Mouse (Mus musculus) neural tube, embryonic 10.5 days (tissue): Measurements from ENCODE around the gene Calr3.

Source experiments
- DNase-seq: peaks from one replicate; pipeline ENCODE4 v3.0.0-alpha.2; 2017; ENCODE audit warnings: low spot score; ENCODE audit errors: extremely low spot score

The Calr3 gene

DNA sequence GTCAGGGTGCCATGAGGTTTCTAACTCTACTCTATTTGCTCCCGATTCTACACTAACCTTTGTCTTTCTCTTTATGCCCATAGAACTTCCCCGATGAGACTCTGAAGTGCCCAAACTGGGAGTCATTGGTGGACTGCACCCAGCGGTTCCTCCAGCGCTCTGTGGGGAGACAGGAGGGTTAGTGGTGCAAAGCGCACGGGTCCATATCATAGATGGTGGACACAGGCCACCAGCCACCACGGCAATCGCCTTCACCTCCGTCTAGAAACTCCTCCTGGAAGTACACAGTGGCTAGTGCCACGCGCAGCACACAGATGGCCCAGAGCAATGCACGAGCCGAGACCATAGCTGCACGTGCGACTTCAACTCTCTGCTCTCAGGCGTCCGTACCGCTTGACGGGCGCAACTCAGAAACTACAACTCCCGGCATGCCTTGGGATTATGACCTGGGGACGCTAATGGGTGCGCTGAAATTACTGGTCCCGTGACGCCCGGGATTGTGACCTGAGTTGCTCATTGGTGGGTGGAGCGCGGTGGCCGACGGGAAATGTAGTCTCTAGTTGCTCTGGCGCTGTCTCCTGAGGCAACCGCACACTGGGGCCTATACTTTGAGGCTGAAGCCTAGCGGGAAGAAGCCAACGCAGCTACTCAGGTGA is at the start of gene Calr3, which contains the start of gene 1700030K09Rik:
Gene Calr3, minus strand, starts transcription at position 533 of the 656 bp plus-strand sequence.
Gene 1700030K09Rik, plus strand, starts transcription at position 543 of the 656 bp plus-strand sequence.
- DNase-seq, result peak; percentile 96

DNA sequence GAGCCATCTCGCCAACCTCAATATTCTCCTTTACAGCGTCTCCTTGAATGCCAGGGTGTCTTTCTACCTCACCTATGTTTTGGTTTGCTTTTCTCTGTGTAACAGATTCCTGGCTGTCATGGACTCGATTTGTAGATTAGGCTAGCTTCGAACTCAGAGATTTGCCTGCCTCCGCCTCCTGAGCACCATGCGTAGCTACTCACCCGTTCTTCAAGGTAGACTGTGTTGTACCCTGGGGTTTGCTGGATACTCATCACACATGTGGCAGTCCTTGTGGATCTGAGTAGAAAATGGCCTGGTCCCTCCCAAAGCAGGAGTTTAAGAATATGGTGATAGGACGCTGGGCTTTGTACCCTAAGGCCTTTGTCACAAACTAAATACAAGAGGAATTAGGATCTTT is 49.7 kb upstream of the Calr3 start:
- no peak for DNase-seq

GRCm38 (mm10) chr8:72492622-72493081 is 49.0 kb upstream of the Calr3 start:
- peak; percentile 99 for DNase-seq

GRCm38 (mm10) chr8:72491680-72492621 is 48.3 kb upstream of the Calr3 start, which contains the start of gene Slc35e1:
Gene Slc35e1 (minus strand): TSS chr8:72492614.
- DNase-seq, result peak; percentile 45

DNA sequence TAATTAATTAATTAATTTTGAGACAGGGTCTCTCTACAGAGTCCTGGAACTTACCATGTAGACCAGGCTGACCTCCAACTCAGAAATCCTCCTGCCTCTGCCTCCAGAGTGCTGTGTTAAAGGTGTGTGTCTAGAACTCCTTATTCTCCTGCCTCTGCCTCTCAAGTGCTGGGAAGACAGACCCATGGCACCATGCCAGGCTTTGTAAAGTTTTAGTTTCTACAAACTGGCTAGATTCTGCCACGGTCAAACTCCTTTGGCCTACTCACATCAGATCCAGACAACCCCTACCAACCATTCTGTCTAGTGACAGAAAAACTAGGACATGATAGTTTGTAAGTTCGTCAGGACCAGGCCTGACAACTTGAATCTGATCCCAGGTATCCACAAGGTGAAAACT is 47.3 kb upstream of the Calr3 start:
- no peak for DNase-seq

DNA sequence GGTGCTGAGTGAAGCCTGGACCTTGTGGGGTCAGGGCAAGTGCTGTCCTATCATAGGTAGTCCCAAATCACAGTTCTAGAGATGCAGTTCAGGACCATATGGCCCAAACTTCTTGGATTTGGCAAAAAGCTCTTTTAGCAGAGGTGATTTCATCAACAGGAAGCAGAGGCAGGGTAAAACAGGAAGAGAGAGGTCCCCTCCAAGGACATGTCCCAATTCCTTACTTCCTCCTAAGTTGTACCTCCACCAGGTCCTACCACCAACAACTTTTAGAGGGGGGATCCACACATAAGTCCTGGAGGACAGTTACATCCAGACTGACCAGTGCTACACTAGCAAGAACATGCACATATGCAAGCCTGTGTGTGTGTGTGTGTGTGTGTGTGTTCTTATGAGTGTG is 43.3 kb upstream of the Calr3 start:
- DNase-seq, result no peak

DNA sequence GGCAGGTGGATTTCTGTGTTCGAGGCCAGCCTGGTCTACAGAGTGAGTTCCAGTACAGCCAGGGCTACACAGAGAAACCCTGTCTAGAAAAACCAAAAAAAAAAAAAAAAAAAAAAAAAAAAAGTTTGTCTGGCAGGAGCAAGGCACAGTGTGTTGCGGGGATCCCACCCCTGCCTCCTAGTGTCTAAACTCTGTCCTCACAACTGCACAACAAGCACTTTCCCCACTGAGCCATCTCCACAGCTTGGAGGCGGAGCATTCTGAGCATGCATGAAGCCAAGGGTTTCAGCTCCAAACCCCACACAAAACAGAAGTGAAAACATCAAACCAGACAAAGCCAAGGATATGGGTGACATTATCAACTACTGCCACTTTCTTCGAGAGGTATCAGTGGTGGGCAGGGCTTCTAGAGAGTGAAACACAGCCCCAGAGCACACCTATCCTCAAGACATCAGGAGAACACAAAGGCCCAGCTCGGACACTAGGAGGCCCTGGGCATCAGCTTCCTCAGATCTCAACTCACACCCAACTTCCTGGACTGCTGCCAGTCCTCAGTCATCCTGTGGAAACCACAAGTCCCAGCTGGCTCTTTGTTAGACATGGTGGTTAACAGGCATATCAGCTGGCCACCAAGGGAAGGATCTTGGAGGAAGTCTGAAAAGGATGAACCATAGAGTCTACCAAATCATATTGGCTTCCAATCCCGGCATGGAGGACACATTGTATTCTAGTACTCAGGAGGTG is 42.0 kb upstream of the Calr3 start:
- no peak for DNase-seq

DNA sequence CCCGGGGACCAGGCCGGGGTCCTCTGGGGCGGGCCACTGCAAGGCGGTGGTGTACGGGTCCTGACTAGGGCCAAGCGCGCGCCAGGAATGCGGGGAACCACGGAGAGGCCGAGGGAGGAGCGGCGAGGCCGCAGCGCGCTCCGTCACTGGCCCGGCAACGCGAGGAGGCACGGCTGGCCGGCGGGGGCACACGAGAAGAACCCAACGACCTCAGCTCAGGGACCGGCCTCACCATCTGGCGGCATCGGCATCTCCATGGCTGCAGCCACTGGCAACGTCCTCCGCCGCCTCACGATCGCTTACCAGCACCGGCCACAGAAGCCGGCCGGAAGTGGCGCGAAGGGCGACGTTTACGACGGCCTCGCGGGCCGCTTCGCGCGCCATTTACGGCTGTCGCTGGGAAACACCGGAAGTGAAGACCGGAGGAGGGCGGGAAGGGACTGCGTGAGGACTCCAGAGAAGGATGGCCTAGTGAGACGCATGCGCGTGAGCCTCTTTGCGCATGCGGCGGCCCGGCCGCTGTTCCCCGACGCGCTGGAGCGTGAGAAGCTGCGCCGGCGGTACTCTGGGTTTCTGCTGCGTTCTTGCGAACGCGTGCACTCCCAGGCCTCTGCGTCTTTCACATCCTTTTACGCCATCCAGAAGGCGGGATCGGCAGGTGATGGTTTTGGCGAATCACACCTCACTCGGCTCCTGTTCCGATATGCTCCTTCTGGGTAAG is 31.3 kb upstream of the Calr3 start, which contains the start of gene Cherp:
Gene Cherp, minus strand, starts transcription at position 401 of the 721 bp plus-strand sequence.
- peak; percentile 98 for DNase-seq

GRCm38 (mm10) chr8:72470684-72471083 is 27.0 kb upstream of the Calr3 start:
- DNase-seq, result no peak

DNA sequence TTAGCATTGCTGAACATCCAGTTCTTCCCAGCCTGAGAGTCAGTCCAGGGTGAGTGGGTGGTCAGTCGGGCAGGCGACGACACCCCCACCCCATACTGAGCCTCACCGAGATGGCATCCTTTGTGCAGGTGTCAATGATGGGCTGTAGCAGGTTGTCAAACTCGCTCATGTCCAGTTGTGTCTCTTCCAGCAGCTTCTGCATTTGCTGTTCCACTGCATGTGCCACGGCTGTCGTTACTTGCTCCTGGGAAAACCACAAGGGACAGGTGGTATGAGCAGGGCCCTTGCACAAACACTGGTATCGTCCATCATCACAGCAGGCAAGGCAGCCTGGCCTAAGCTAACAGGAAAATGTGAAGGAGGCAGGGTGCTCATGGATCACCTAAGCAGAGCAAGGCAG is 26.3 kb upstream of the Calr3 start:
- no peak for DNase-seq

GRCm38 (mm10) chr8:72469243-72469642 is 25.6 kb upstream of the Calr3 start:
- DNase-seq, result no peak

DNA sequence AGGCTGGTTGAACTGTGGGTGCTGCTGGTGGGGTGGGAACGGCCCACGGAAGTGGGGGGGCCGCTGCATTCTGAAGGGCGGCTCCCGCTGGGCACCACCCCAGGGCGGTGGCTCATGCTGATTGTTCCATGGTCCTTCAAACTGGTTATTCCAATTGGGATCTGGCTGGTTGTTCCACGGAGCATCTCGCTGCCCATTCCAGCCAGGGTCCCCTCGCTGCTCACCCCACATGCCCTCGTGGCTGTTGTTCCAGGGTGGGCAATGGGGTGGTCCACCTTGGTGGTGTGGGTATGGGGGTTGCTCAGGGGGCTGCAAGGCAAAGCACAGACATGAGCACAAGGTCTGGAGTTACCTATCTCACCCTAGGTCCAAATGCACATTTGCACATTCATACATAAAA is 20.5 kb upstream of the Calr3 start:
- no peak for DNase-seq

GRCm38 (mm10) chr8:72459881-72460533 is 16.3 kb upstream of the Calr3 start:
- no peak for DNase-seq

GRCm38 (mm10) chr8:72458457-72458856 is 14.8 kb upstream of the Calr3 start:
- DNase-seq, result no peak

DNA sequence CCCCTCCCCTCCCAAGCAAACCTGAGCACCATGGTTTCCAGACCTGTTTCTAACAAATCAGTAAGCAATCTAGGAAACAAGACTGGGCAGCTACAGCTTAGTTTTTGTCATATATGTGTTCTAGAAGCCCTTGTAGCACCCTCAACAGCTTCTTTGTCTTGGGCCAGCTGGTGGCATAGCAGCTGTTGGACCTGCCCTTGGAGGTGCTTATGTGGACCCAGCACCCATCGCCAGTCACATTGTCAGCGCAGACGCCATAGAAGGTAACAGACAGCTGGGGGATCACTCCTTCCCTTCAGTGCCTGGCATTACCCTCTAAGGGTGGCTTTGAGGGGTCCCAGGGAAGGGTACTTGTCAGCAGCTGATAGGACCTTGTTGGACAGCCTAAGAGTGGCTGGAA is 14.1 kb upstream of the Calr3 start:
- DNase-seq, result no peak

GRCm38 (mm10) chr8:72455317-72455716 is 11.6 kb upstream of the Calr3 start:
- no peak for DNase-seq

DNA sequence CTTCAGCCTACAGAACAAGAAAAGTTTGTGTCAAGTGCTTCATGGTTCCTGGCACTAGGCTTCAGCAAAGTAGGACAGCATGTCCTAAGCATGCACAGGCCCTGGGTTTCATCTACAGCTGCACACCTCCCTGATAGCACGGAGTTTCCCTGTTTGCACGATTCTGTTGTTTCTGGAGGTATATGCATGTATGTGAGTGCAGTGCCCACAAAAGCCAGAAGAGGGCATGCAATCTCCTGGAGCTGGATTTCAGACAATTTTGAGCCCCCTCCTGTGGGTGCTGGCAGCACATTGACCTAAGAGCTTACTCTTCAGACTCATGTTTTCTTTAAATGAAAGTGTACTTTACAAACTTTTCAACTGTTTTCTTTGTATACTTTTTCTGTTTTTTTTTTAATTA is 10.2 kb upstream of the Calr3 start:
- DNase-seq, result no peak

GRCm38 (mm10) chr8:72451516-72451915 is 7.8 kb upstream of the Calr3 start:
- no peak for DNase-seq

GRCm38 (mm10) chr8:72445071-72445470 is 1.4 kb upstream of the Calr3 start:
- DNase-seq, result no peak

DNA sequence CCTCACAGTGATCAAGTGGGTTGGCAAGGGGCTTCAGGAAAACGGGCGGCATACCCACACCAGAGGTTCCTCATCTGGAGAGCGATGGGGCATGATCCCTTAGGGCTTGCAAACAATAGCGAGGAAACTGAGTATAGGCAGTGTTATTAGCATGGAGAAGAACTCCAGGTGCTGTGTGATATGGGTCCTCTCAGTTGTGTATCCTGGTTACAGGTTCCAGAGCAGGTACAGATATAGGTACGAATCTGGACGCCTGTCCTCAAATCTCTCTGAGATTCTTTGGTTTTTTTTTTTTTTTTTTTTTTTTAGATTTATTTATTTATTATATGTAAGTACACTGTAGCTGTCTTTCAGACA is 302 bp upstream of the Calr3 start:
- no peak for DNase-seq
